Mouse (Mus musculus): Measurements from ENCODE around the gene Lrfn2. TPM values are rescaled to one million over a fixed set of nuclear protein-coding genes. Genes with fewer than 3 reads are reported as not detected.

The Lrfn2 gene
- not detected for total RNA-seq (2023)

DNA sequence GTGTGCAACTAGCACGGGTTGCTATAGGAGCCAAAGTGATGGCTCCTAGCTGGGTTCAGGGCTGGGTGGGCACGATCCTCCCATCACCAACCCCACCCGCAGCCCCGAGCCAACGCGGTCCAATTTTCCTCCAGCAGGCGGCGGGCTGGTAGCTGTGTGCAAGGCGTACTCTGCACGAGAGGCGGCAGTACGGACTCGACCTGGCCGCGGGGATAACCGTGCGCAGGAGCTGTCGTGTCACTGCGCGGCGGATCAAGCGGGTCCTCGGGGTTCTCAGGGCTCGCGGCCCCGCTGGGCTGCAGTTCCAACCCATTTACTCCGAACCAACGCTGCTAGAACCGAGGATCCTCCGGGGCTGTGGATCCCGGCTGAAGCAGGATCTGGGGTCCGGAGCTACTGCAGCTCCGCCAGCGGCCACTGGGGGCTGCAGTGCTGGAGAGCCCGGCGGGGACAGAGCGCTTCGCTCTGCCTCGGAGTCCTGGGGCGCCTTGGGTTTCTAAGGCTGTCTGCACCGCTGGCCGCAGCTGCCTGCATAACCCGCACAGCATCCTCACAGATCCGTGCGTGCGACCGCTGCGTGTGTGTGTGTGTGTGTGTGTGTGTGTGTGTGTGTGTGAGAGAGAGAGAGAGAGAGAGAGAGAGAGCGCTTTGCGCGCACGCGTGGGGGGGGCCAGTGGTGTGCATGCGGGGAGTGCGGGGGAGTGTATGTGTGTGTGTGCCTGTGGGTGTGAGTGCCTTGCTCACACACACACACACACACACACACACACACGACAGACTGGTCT lies at the start of gene Lrfn2:
Gene Lrfn2 (plus strand): TSS at position 759 of the 785 bp plus-strand sequence.

